Mouse (Mus musculus) heart, adult 9 months (tissue): ENCODE results near the gene Vmn1r12.
"Not testable (repeated sequence)": the region's sequence is repeated elsewhere in the genome, so short reads cannot be mapped to it uniquely, and the experiment has no call there.

Experiments
- DNase-seq, 2 experiments: peaks; one replicate each; pipeline ENCODE4 v3.0.0; 2022; ENCODE audit warnings: low spot score in 2 of 2

Vmn1r12 gene

DNA sequence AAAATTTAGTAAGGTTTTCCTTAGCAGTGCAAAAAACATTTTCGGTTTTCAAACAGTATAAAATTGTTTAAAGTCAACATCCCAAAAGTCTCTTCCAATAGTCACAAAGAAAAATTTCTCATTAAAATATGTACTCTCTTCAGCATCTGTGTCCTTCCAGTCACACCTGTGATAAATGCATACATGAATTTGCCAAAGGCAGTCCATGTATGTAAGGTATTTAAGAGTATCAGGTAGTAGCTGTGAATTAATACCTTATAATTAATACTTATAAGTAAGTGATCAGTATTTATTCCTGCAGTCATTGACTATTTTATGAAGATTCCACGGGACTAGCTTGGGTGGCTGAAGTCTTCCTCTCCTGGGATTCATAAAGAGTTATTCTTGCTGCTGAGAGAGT, at the start of gene Vmn1r12:
Gene Vmn1r12 (plus strand): TSS at position 301 of the 400 bp plus-strand sequence.
- no peak for DNase-seq

DNA sequence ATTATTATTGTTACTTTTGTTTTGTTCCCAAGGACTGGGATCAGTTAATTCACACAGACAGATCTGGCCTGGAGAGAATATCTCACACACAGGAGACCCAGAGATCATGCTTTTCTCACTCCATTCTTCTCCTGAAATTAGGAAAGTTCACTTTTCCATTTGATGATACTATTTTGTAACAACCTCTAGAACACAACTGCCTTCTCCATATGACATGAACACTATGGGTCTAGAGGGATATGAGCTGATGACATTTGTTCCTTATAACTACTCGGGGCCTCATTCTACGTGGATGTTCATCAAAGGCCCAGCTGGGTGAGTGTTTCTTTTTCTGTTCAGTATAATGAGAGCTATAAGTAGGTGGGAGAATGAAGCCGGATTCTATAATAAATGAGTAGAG, 47.6 kb upstream of the Vmn1r12 start, which contains the start of gene Vmn1r10:
Gene Vmn1r10 (plus strand): TSS at position 301 of the 400 bp plus-strand sequence.
- no peak for DNase-seq

DNA sequence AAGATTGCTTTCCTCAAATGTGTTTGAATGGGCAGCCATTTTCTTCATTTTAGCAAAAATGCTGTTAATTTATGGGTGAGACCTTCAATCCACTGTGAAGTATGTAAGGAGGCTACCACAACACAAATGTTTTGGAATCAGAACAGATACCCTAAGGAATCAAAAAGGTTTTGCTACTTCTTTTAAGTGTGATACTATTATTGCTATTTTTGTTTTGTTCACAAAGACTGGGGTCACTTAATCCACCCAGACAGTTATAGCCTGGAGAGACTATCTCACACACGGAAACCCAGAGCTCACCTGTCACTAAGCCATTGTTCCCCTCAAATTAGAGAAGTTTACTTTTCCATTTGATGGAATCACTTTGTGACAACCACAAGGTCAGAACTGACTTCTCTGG, 23.6 kb upstream of the Vmn1r12 start, which contains the start of gene Vmn1r11:
Gene Vmn1r11 (plus strand): TSS at position 301 of the 400 bp plus-strand sequence.
- DNase-seq: no peak

DNA sequence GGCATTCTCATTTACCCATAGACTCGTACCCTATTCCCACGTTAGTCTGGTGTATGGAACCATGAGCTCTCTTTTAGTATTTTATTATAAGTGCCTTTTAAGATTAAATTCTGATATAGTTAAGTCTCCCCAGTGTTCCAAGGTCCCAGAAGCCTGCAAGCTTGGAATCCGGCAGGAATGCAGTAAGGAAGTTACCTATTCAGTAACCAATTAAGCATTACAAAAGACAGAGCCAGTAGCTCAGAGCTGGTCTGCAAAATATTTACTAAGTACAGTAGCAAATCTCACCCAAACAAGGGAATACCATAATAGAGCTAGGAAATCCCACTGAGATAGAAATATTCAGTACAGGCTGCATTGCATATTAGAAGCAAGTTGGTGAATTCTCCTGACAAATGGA, 33.3 kb downstream of the Vmn1r12 start:
- DNase-seq: not testable (repeated sequence)

DNA sequence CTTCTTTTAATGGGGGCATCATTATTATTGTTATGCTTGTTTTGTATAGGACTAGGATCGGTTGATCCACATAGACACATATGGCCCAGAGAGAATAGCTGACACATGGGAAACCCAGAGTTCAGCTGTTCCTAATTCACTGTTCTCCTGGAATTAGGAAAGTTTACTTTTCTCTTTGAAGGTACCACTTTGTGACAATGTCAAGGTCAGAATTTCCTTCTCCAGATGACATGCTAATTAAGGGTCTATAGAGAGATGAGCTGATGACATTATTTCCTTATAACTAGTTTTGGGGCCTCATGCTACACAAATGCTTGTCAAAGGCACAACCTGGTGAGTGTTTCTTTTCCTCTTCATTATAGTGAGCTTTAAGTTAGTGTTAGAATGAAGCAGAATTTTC, 46.3 kb downstream of the Vmn1r12 start, which contains the start of gene Vmn1r13:
Gene Vmn1r13 (plus strand): TSS at position 301 of the 400 bp plus-strand sequence.
- not testable (repeated sequence) for DNase-seq
